Mouse (Mus musculus): ENCODE measurements around the gene Tssk1.

- TF ChIP-seq CTCF (IDR thresholded peaks at IDR 0.05; ENCODE audit: low read depth): no peak
- TF ChIP-seq EP300 (optimal IDR thresholded peaks at IDR 0.05): no peak
Measured at GRCm38 (mm10) chr16:17938187-17938586, 44.2 kb downstream of the Tssk1 start.
